Mouse (Mus musculus): ENCODE data around the gene Olfr975. TPM values are rescaled to one million over a fixed set of nuclear protein-coding genes. Genes with fewer than 3 reads are reported as not detected.
"Not testable (repeated sequence)": the region's sequence is repeated elsewhere in the genome, so short reads cannot be mapped to it uniquely, and the experiment has no call there.

Olfr975 gene
- total RNA-seq (2017) = not detected in 2 replicates

DNA sequence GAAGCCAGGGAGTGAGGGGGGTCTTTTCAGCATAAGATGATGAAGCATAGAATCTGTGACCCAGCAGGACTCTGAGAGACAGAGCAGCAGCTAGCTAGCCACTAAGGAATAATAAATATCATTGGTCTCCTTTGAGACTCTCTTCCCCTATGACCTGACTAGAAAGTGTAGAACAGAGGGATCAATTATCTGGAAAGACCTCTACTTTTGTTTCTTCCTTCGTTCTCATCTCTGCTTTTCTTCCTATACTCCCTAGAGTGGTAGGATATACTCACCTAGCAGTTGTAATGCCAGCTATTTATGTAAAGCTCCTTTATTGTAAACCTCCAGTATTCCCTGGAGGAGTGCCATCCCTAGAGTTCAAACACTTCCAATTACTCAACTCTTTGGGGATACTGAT lies at the start of gene Olfr975:
Gene Olfr975 (minus strand): TSS at position 101 of the 400 bp plus-strand sequence.
- no peak for ATAC-seq (ENCODE audit: extremely low read depth, insufficient number of reproducible peaks, low FRiP score, poor library complexity, severe bottlenecking)

DNA sequence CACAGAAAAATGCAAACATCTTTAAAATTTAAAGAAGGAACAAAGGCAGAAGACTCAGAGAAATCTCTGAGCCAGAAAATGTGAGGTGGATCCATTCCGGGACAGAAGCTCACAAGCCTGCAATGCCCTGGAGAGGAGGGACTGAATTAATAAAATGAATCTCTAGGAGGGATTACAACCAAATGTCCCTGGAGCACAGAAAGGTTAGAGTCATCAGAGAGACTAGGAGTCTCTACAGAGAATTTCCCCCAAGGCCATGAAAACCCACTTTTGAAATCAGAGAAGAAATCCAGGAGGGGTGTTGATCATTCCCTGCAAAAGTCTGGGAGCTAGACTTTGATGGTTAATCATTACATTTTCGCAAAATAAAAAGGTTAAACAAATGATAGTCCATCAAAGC lies 40.0 kb upstream of the Olfr975 start, which contains the start of gene Olfr978:
Gene Olfr978 (plus strand): TSS at position 301 of the 400 bp plus-strand sequence.
- ATAC-seq (ENCODE audit: extremely low read depth, insufficient number of reproducible peaks, low FRiP score, poor library complexity, severe bottlenecking) = no peak

DNA sequence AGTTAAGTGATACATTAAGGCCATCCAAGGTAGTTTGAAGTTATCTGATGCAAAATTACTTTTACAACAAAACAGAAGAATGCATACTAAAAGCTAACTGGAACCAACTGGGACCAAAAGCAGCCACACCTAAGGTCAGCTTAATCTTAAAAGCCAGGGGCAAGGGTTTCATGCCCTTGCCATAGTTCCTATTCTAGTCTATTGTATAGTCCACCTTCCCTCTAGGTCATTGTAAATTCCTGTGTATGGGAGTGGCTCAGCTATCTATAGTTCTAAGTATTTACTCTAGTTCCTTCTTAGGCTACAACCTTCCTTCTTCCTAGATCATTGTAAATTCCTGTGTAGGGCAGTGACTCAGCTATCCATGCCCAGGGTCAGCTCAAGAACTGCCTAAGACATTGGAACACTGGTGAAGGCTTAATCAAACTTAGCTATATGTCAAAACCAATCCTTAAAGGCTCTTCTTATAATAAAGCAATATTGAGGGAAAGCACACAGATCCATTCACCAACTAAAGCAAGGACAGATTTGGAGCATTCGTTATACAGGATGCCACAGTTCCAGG lies 24.8 kb upstream of the Olfr975 start:
- ATAC-seq (ENCODE audit: extremely low read depth, insufficient number of reproducible peaks, low FRiP score, poor library complexity, severe bottlenecking) = not testable (repeated sequence)

DNA sequence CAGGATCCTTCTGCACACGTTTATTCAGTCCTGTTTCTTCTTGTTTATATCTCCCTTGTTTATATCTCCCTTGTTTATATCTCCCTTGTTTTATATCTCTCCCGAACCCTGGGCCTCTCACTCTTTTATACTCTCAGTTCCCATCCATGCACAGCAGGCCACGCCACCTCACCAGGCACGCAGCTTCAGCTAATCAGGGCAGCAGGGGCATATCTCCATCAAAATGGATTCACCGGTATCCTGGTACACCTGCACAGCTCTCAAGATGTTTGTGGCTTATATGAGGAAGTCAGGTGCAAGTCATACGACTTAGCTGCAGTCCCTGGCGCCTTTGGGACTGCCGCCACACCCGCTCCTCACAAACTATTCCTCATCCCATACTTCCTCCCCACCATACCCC lies 9.2 kb upstream of the Olfr975 start, which contains the start of gene Olfr976:
Gene Olfr976 (minus strand): TSS at position 101 of the 400 bp plus-strand sequence.
- ATAC-seq (ENCODE audit: extremely low read depth, insufficient number of reproducible peaks, low FRiP score, poor library complexity, severe bottlenecking) = not testable (repeated sequence)

DNA sequence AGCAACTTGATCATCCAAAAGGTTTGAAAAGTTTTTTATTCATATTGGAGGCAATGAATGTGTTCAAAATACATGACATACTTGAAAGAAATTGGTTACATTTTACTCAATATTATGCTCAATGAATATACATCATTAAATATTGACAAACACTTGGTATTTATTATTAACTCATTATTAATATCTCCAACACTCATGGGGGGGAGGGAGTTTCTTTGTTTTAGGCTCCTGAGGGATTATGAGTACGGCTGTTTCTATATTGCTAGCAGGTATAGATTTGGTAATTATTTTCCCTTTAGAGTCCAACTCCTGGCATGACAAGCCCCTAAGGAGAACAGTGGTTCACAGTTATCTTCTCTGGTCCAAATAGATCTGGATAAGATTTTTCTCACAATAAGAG lies 14.6 kb downstream of the Olfr975 start, which contains the start of gene Olfr974:
Gene Olfr974 (plus strand): TSS at position 301 of the 400 bp plus-strand sequence.
- no peak for ATAC-seq (ENCODE audit: extremely low read depth, insufficient number of reproducible peaks, low FRiP score, poor library complexity, severe bottlenecking)

DNA sequence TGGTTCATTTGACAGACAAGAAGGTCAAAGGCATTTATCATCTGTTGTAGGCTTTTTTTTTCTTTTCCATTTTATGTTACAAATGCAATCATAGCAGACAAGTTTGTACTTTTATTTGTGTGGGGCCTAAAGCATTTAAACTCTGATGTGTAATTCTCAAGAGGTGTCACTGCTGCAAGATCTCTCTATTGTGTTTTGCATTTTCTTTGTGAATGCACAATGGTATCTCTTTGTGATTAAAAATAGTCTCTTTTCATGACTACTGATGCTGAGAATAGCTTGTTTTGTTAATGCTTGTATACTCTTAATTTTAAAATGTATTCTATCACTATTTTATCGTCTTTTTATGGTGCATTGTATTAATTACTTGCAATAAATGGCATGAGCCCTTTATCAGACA lies 23.0 kb downstream of the Olfr975 start:
- ATAC-seq (ENCODE audit: extremely low read depth, insufficient number of reproducible peaks, low FRiP score, poor library complexity, severe bottlenecking) = not testable (repeated sequence)

DNA sequence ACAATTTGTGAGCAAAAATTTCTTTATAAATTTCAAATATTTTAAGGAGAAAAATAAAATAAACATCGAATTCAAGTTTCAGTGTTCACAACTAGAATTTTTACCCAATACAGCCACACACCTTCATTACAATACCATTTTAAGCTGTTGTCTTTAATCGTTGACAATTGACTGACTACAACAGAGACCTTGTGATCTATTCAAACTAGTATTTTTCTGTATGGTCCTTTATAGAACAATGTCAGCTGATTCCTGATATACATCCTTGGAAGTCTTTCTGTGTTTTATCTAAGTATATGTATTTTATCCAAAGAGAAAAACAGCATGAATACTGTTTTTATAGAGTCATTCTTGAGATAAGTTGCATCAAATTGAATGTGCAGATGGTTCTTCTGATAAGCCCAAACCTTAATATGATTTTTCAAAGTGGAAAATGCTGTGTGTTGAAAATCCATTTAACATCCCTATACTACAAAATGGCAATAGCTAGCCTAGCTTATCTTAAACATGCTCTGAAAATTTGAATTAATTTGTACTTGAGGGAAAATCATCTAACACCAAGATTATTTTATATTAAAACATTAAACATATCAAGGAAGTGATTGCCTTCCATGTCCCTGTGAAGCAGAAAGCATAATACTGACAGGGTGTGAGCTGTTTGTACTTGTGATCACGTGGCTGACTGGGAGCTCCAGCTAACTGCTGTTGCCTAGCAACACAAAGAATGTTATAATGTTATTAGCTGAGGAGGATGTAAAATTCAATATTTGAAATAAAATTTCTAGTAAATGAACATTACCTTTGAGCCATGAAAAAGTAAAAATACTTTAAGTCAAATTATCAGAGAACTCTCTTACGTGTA lies 23.6 kb downstream of the Olfr975 start:
- ATAC-seq (ENCODE audit: extremely low read depth, insufficient number of reproducible peaks, low FRiP score, poor library complexity, severe bottlenecking) = not testable (repeated sequence)

DNA sequence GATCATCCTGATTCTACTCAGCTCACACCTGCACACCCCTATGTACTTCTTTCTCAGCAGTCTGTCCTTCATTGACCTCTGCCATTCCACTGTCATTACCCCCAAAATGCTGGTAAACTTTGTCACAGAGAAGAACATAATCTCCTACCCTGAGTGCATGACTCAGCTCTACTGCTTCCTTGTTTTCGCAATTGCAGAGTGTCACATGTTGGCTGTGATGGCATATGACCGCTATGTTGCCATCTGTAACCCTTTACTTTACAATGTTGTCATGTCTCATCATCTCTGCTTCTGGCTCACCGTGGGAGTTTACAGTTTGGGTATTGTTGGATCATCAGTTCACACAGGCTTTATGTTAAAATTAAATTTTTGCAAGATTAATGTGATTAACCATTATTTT lies 41.9 kb downstream of the Olfr975 start:
- peak; percentile 86 for ATAC-seq (ENCODE audit: extremely low read depth, insufficient number of reproducible peaks, low FRiP score, poor library complexity, severe bottlenecking)

DNA sequence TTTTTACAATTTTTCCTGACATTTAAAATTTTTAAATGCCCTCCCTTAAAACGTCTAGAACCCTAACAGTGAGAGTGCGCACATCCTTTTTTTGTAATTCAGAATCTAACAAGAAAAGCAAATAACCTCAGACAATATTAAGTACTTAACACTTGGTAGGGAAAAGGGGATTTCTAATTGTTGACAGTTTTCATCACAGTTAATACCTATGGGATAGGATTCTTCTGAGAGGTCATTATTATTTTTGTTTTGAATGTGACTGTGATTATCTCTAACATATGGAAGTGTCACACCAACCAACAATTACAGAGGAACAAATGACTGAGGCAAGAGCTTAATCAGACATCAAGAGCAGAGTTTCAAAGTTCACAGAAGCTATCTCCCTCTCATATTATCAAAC lies 44.8 kb downstream of the Olfr975 start, which contains the start of gene Olfr229:
Gene Olfr229 (plus strand): TSS at position 301 of the 400 bp plus-strand sequence.
- no peak for ATAC-seq (ENCODE audit: extremely low read depth, insufficient number of reproducible peaks, low FRiP score, poor library complexity, severe bottlenecking)

DNA sequence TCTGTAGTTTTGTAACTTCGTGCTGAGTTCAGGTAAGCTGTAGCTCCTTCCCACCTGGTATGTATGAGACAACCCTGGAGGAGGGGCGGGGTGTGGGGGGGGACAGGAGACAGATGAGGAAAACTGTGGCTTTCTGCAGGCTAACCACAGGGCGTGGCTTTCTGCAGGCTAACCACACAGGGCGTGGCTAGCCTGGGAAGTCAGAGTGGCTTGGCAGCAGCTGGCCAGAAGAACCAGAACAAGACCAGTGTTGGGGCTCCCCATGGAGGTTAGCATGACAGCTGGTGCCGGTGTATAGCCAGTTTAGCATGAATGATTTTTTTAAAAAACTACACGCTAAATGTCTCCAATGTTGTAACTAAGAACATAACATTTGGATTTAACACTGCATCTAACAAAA lies 46.7 kb downstream of the Olfr975 start:
- peak; percentile 66; the same call in 1 of the 2 replicates for ATAC-seq (ENCODE audit: extremely low read depth, insufficient number of reproducible peaks, low FRiP score, poor library complexity, severe bottlenecking)

Other genes with a start within 250 kb of the Olfr975 start
- gene Olfr149, start 244.9 kb downstream of the Olfr975 start, total RNA-seq (2017) = not detected in 2 replicates
- not detected in 2 replicates for gene Olfr965, start 240.7 kb downstream of the Olfr975 start, total RNA-seq (2017)
- not detected in 2 replicates for gene Olfr150, start 221.1 kb downstream of the Olfr975 start, total RNA-seq (2017)
- not detected in 2 replicates for gene Olfr967, start 205.8 kb downstream of the Olfr975 start, total RNA-seq (2017)
- gene Olfr968, start 168.8 kb downstream of the Olfr975 start, total RNA-seq (2017) = not detected in 2 replicates
- gene Olfr969, start 161.1 kb downstream of the Olfr975 start, total RNA-seq (2017) = not detected in 2 replicates
- gene Olfr970, start 143.2 kb downstream of the Olfr975 start, total RNA-seq (2017) = not detected in 2 replicates
- not detected in 2 replicates for gene Olfr971, start 115.2 kb downstream of the Olfr975 start, total RNA-seq (2017)
- gene Olfr972, start 85.6 kb downstream of the Olfr975 start, total RNA-seq (2017) = not detected in 2 replicates
- gene Olfr229, start 44.7 kb downstream of the Olfr975 start, total RNA-seq (2017) = not detected in 2 replicates
- gene Olfr974, start 14.5 kb downstream of the Olfr975 start, total RNA-seq (2017) = 0.12 TPM in 1 of 2 replicates, not detected in the other
- not detected in 2 replicates for gene Olfr976, start 9.1 kb upstream of the Olfr975 start, total RNA-seq (2017)
- gene Olfr978, start 40.1 kb upstream of the Olfr975 start, total RNA-seq (2017) = not detected in 2 replicates
- not detected in 2 replicates for gene Olfr979, start 51.4 kb upstream of the Olfr975 start, total RNA-seq (2017)
- gene Olfr980, start 57.5 kb upstream of the Olfr975 start, total RNA-seq (2017) = not detected in 2 replicates
- gene Olfr981, start 69.4 kb upstream of the Olfr975 start, total RNA-seq (2017) = not detected in 2 replicates
- not detected in 2 replicates for gene Olfr982, start 121.8 kb upstream of the Olfr975 start, total RNA-seq (2017)
- gene Olfr983, start 141.5 kb upstream of the Olfr975 start, total RNA-seq (2017) = not detected in 2 replicates
- gene Olfr984, start 162.2 kb upstream of the Olfr975 start, total RNA-seq (2017) = 0.25 TPM in 1 of 2 replicates, not detected in the other
- not detected in 2 replicates for gene Olfr985, start 178.1 kb upstream of the Olfr975 start, total RNA-seq (2017)
- gene Tmem225, start 196.1 kb upstream of the Olfr975 start, total RNA-seq (2017) = not detected in 2 replicates
- gene Olfr986, start 228.9 kb upstream of the Olfr975 start, total RNA-seq (2017) = not detected in 2 replicates
- gene Zfp202, start 240.3 kb upstream of the Olfr975 start, total RNA-seq (2017) = 0.98 and 1.3 TPM in 2 replicates